Mouse (Mus musculus): ENCODE results near the gene Omp.

GRCm38 (mm10) chr7:98131751-98132150 lies 13.6 kb downstream of the Omp start:
- TF ChIP-seq TAL1 (IDR thresholded peaks at IDR 0.05; ENCODE audit: low read length) (no peak), GATA1 (IDR thresholded peaks at IDR 0.05; ENCODE audit: low read length) (no peak)
